Mouse (Mus musculus) hindbrain, embryonic 14.5 days (tissue): ENCODE results near the gene Gm12184. TPM values are rescaled to one million over a fixed set of nuclear protein-coding genes. Genes with fewer than 3 reads are reported as not detected.
"Not testable (repeated sequence)": the region's sequence is repeated elsewhere in the genome, so short reads cannot be mapped to it uniquely, and the experiment has no call there.

ENCODE experiments used
- ATAC-seq: fragments of 200-750 bp; cut with Nextera tagmentation; 2 replicates; pipeline ENCODE4 v1.8.0; 2017; ENCODE audit warnings: moderate number of reproducible peaks, mild to moderate bottlenecking, moderate TSS enrichment, moderate library complexity; ENCODE audit not compliant: low FRiP score
- DNase-seq: peaks from one replicate; pipeline ENCODE4 v3.0.0-alpha.2; 2015; ENCODE audit warnings: low spot score
- H3K27ac ChIP-seq: fragments of 300-500 bp; sonication (generic); 2 replicates; pipeline ENCODE4 v1.5.1; 2014; ENCODE audit warnings: mild to moderate bottlenecking, moderate library complexity
- H3K27me3 ChIP-seq: fragments of 300-500 bp; sonication (generic); 2 replicates; pipeline ENCODE4 v1.6.1; 2014; ENCODE audit warnings: mild to moderate bottlenecking, low read length, mixed read lengths; ENCODE audit not compliant: control insufficient read depth, insufficient read depth
- H3K36me3 ChIP-seq: fragments of 300-500 bp; sonication (generic); replicated peaks from 2 replicates; pipeline ENCODE4 v1.6.1; 2014; ENCODE audit not compliant: control insufficient read depth, insufficient read depth
- H3K4me1 ChIP-seq: fragments of 300-500 bp; sonication (generic); replicated peaks from 2 replicates; pipeline ENCODE4 v1.6.1; 2014; ENCODE audit warnings: antibody characterized with exemption, low read length, mixed read lengths; ENCODE audit not compliant: control insufficient read depth, insufficient read depth
- H3K4me2 ChIP-seq: fragments of 300-500 bp; sonication (generic); replicated peaks from 2 replicates; pipeline ENCODE4 v1.6.1; 2014; ENCODE audit warnings: mild to moderate bottlenecking, moderate library complexity
- H3K4me3 ChIP-seq: fragments of 300-500 bp; sonication (generic); replicated peaks from 2 replicates; pipeline ENCODE4 v1.5.1; 2014; ENCODE audit warnings: mild to moderate bottlenecking, low read length
- H3K9ac ChIP-seq: fragments of 300-500 bp; sonication (generic); 2 replicates; pipeline ENCODE4 v1.6.1; 2014
- H3K9me3 ChIP-seq: fragments of 300-500 bp; sonication (generic); 2 replicates; pipeline ENCODE4 v1.6.1; 2016; ENCODE audit warnings: low read length; ENCODE audit not compliant: control insufficient read depth
- WGBS: fragments of 180-500 bp; shearing (Covaris S2); extraction: QIAGEN DNeasy Blood & Tissue Kit; methylation state at CpG from one replicate; pipeline ENCODE4 v1.1.7; 2014; 5-methylcytosine and 5-hydroxymethylcytosine counted together
- polyA plus RNA-seq: library from polyadenylated mRNA; unstranded; fragments of >200 nt; fragmentation: Nextera tagmentation; extraction: Ambion mirVana; gene quantifications from 2 replicates; pipeline ENCODE4 v1.2.1, GENCODE M21; 2014

Gene Gm12184
- polyA plus RNA-seq, 1 experiment from 2014 or later, result 1.6 TPM

GRCm38 (mm10) chr11:48851270-48851995 lies 25.0 kb upstream of the Gm12184 start:
- no peaks in the 10 kb centered on the region for H3K9me3 ChIP-seq
- H3K27me3 ChIP-seq, result 0 out of 2 replicates have a peak, but pooled peaks cover 3% of the 10 kb centered on the region
- H3K9ac ChIP-seq, result no peak overlapping the region
- H3K4me1 ChIP-seq, result peaks cover 19% of the 10 kb centered on the region
- no peak overlapping the region for H3K4me3 ChIP-seq
- H3K4me2 ChIP-seq, result no peak overlapping the region
- ATAC-seq, result no peak
- no peak overlapping the region for H3K27ac ChIP-seq
- WGBS, result 85% methylated on average over 4 of the region's 4 CpGs
- no peaks in the 10 kb centered on the region for H3K36me3 ChIP-seq
- no peak for DNase-seq

- ATAC-seq, result no peak
- Histone ChIP-seq H3K9me3 (no peaks in the 10 kb centered on the region), H3K27ac (no peak overlapping the region)
Measured at GRCm38 (mm10) chr11:48850240-48850639, 23.8 kb upstream of the Gm12184 start.

DNA sequence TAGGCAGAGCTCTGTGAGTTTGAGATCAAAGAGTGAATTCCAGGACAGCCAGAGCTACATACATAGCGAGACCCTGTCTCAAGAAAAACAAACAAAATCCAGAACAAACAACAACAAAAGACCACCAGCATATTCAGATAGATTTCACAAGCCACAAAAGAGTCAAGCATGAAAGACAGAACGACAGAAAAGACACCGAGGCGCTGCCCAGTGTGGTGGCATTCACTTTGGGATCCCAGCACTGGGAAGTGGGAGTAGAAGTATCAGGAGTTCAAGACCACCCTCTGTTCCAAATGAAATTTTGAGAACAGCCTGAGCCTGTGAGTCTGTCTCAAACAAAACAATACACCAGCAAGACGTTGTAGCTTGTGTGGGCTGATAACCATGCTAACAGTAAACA lies 20.4 kb upstream of the Gm12184 start:
- 67% methylated on average over 5 of the region's 5 CpGs for WGBS

More at GRCm38 (mm10) chr11:48850240-48850639, 23.8 kb upstream of the Gm12184 start:
- no peak overlapping the region for H3K9ac ChIP-seq
- no peak overlapping the region for H3K4me3 ChIP-seq
- no peak overlapping the region for H3K4me2 ChIP-seq
- H3K36me3 ChIP-seq, result no peaks in the 10 kb centered on the region
- 0 out of 2 replicates have a peak, but pooled peaks cover 3% of the 10 kb centered on the region for H3K27me3 ChIP-seq
- peaks cover 19% of the 10 kb centered on the region for H3K4me1 ChIP-seq
- WGBS, result 65% methylated on average over 2 of the region's 2 CpGs
- no peak for DNase-seq

GRCm38 (mm10) chr11:48846362-48846761 lies 19.9 kb upstream of the Gm12184 start:
- H3K9ac ChIP-seq, H3K27me3 ChIP-seq, H3K27ac ChIP-seq, DNase-seq, H3K4me2 ChIP-seq, H3K4me3 ChIP-seq, H3K4me1 ChIP-seq, H3K36me3 ChIP-seq, ATAC-seq, H3K9me3 ChIP-seq: not testable (repeated sequence)
- 77% methylated on average over 2 of the region's 2 CpGs for WGBS

More for the DNA sequence above, 20.4 kb upstream of the Gm12184 start:
- no peak overlapping the region for H3K27ac ChIP-seq
- H3K4me1 ChIP-seq, result no peaks in the 10 kb centered on the region
- DNase-seq (no peak), ATAC-seq (no peak)
- H3K4me3 ChIP-seq, result no peak overlapping the region
- H3K36me3 ChIP-seq, result no peaks in the 10 kb centered on the region
- H3K9ac ChIP-seq, result no peak overlapping the region
- no peaks in the 10 kb centered on the region for H3K9me3 ChIP-seq
- H3K4me2 ChIP-seq, result no peak overlapping the region
- 0 out of 2 replicates have a peak, but pooled peaks cover 3% of the 10 kb centered on the region for H3K27me3 ChIP-seq

DNA sequence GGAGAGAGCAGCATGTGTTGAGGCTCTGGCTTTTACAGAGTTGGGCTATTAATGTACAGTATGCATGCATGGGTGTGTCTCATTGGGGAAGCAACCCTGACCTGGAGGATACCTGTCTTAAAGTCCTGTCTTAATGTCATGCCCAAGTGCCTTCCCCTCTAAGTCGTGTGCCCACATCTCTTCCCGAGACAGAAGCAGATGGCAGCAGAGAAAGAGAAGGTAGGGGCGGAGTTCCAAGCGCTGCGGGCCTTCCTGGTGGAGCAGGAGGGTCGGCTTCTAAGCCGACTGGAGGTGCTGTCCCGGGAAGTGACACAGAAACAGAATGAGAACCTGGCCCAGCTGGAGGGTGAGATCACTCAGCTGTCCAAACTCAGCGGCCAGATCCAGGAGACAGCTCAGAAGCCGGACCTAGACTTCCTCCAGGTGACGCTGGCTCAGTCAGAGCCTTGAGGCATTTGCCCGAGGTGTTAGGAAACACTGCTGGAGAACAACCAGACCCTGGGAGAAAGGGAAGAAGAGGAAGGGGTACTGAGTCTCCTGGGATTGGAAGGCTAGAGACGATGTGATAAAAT lies 18.9 kb upstream of the Gm12184 start:
- 44% methylated on average over 13 of the region's 13 CpGs for WGBS

DNA sequence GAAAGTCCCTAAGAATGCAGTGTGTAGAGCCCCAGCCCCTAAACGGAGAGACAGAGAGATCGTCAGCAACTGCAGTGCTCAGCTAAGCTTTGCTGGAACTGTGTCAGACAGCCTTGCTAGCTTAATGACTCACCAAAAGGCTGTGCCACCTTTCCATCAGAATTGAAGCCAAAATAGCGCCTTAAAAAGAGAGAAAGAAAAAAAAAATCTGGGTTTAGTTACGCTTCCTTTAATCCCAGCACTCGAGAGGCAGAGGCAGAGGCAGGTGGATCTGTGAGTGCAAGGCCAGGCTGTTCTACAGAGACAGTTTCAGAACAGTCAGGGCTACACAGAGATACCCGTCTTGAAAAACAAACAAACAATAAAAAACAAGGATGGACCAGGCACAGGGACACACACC lies 17.9 kb upstream of the Gm12184 start:
- Histone ChIP-seq H3K4me1 (no peaks in the 10 kb centered on the region), H3K36me3 (no peaks in the 10 kb centered on the region), H3K4me3 (no peak overlapping the region), H3K27ac (no peak overlapping the region), H3K4me2 (no peak overlapping the region), H3K27me3 (0 out of 2 replicates have a peak, but pooled peaks cover 9% of the 10 kb centered on the region), H3K9ac (no peak overlapping the region), H3K9me3 (no peaks in the 10 kb centered on the region)
- WGBS, result 68% methylated on average over 6 of the region's 6 CpGs
- no peak for DNase-seq
- ATAC-seq, result no peak

More for the DNA sequence above, 18.9 kb upstream of the Gm12184 start:
- DNase-seq, result no peak
- 0 out of 2 replicates have a peak, but pooled peaks cover 3% of the 10 kb centered on the region for H3K27me3 ChIP-seq
- H3K4me2 ChIP-seq, result no peak overlapping the region
- no peak for ATAC-seq
- no peak overlapping the region for H3K27ac ChIP-seq
- no peaks in the 10 kb centered on the region for H3K36me3 ChIP-seq
- no peak overlapping the region for H3K4me3 ChIP-seq
- no peaks in the 10 kb centered on the region for H3K9me3 ChIP-seq
- H3K4me1 ChIP-seq, result no peaks in the 10 kb centered on the region
- H3K9ac ChIP-seq, result no peak overlapping the region

- no peaks in the 10 kb centered on the region for H3K36me3 ChIP-seq
- ATAC-seq (no peak), DNase-seq (no peak)
- H3K27me3 ChIP-seq, result 0 out of 2 replicates have a peak, but pooled peaks cover 5% of the 10 kb centered on the region
- no peak overlapping the region for H3K4me2 ChIP-seq
- WGBS, result 86% methylated on average over 11 of the region's 11 CpGs
- no peak overlapping the region for H3K4me3 ChIP-seq
- H3K9me3 ChIP-seq, result no peaks in the 10 kb centered on the region
- no peak overlapping the region for H3K9ac ChIP-seq
- H3K27ac ChIP-seq, result no peak overlapping the region
- 0 out of 2 replicates have a peak, but pooled peaks cover 5% of the 10 kb centered on the region for H3K4me1 ChIP-seq
Measured at GRCm38 (mm10) chr11:48843202-48843601, 16.7 kb upstream of the Gm12184 start.

DNA sequence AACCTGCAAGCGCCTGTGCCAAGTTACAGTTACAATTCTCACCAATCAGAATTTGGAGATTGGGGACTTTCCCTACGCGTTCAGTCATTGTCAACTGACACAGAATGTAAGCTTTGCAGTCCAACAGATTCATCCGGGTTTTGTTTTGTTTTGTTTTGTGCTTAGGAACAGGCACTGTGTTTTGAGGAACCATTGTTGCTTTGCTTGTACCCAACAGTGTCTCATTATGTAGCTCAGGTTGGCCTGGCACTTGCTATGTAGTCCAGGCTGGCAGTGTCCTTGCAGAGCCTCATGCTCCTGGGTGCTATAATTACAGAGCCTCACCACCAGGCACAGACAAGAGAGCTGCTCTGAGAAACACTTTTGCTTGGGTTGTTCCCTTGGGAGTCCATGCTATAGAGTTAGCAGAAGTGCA lies 15.9 kb upstream of the Gm12184 start:
- ATAC-seq (no peak), DNase-seq (no peak)
- H3K36me3 ChIP-seq, result no peaks in the 10 kb centered on the region
- H3K9me3 ChIP-seq, result no peaks in the 10 kb centered on the region
- H3K4me3 ChIP-seq, result no peak overlapping the region
- WGBS, result 81% methylated on average over 4 of the region's 4 CpGs
- no peak overlapping the region for H3K27ac ChIP-seq
- H3K4me2 ChIP-seq, result no peak overlapping the region
- H3K9ac ChIP-seq, result no peak overlapping the region
- H3K4me1 ChIP-seq, result 0 out of 2 replicates have a peak, but pooled peaks cover 5% of the 10 kb centered on the region
- 0 out of 2 replicates have a peak, but pooled peaks cover 5% of the 10 kb centered on the region for H3K27me3 ChIP-seq

- Histone ChIP-seq H3K36me3 (no peaks in the 10 kb centered on the region), H3K9ac (no peak overlapping the region), H3K4me1 (peaks cover 8% of the 10 kb centered on the region; the same call in 1 of the 2 replicates), H3K9me3 (no peaks in the 10 kb centered on the region), H3K4me3 (no peak overlapping the region), H3K27me3 (0 out of 2 replicates have a peak, but pooled peaks cover 6% of the 10 kb centered on the region), H3K4me2 (no peak overlapping the region), H3K27ac (no peak overlapping the region)
- no peak for ATAC-seq
- 88% methylated on average over 5 of the region's 5 CpGs for WGBS
- no peak for DNase-seq
Measured at GRCm38 (mm10) chr11:48841213-48841612, 14.8 kb upstream of the Gm12184 start.
